Mouse (Mus musculus) spleen, adult 18-20 months (tissue): ENCODE results near the gene Atxn7.
"Not testable (repeated sequence)": the region's sequence is repeated elsewhere in the genome, so short reads cannot be mapped to it uniquely, and the experiment has no call there.

Experiments
- DNase-seq, 2 experiments: peaks; one replicate each; pipeline ENCODE4 v3.0.0; 2022; ENCODE audit warnings: mixed read lengths in 2 of 2

The Atxn7 gene

GRCm38 (mm10) chr14:13988397-13988796, 27.2 kb downstream of the Atxn7 start:
- DNase-seq: no peak

GRCm38 (mm10) chr14:13990741-13991140, 29.5 kb downstream of the Atxn7 start:
- no peak for DNase-seq

GRCm38 (mm10) chr14:13995206-13996097, 34.2 kb downstream of the Atxn7 start:
- DNase-seq: no peak

- no peak for DNase-seq
Measured at GRCm38 (mm10) chr14:14002771-14003170, 41.5 kb downstream of the Atxn7 start.

- DNase-seq: no peak
Measured at GRCm38 (mm10) chr14:14009712-14010111, 48.5 kb downstream of the Atxn7 start.

- peak; percentile 77 to 78 for DNase-seq
Measured at GRCm38 (mm10) chr14:14012383-14013251, 51.4 kb downstream of the Atxn7 start.

- no peak for DNase-seq
Measured at GRCm38 (mm10) chr14:14013252-14013711, 52.0 kb downstream of the Atxn7 start.

GRCm38 (mm10) chr14:14014636-14015375, 53.6 kb downstream of the Atxn7 start:
- no peak for DNase-seq

- DNase-seq: peak in 1 of 2 experiments; percentile 35
Measured at GRCm38 (mm10) chr14:14019155-14019894, 58.1 kb downstream of the Atxn7 start.

GRCm38 (mm10) chr14:14021244-14021643, 60.0 kb downstream of the Atxn7 start:
- DNase-seq: no peak

GRCm38 (mm10) chr14:14025870-14026269, 64.6 kb downstream of the Atxn7 start:
- DNase-seq: no peak

GRCm38 (mm10) chr14:14030621-14031020, 69.4 kb downstream of the Atxn7 start:
- no peak for DNase-seq

- no peak for DNase-seq
Measured at GRCm38 (mm10) chr14:14032842-14033241, 71.6 kb downstream of the Atxn7 start.

GRCm38 (mm10) chr14:14036352-14036751, 75.1 kb downstream of the Atxn7 start:
- no peak for DNase-seq

GRCm38 (mm10) chr14:14038233-14038632, 77.0 kb downstream of the Atxn7 start:
- no peak for DNase-seq

- no peak for DNase-seq
Measured at GRCm38 (mm10) chr14:14042336-14042735, 81.1 kb downstream of the Atxn7 start.

GRCm38 (mm10) chr14:14054386-14054785, 93.1 kb downstream of the Atxn7 start:
- DNase-seq: no peak

GRCm38 (mm10) chr14:14059606-14060005, 98.4 kb downstream of the Atxn7 start:
- DNase-seq: not testable (repeated sequence)

- DNase-seq: no peak
Measured at GRCm38 (mm10) chr14:14062531-14063245, 101.4 kb downstream of the Atxn7 start.

GRCm38 (mm10) chr14:14063382-14063781, 102.1 kb downstream of the Atxn7 start:
- no peak for DNase-seq

- no peak for DNase-seq
Measured at GRCm38 (mm10) chr14:14064486-14065141, 103.4 kb downstream of the Atxn7 start.
